Comparison of ENCODE assay signal across 8 mouse cellular contexts in the genomic region with DNA sequence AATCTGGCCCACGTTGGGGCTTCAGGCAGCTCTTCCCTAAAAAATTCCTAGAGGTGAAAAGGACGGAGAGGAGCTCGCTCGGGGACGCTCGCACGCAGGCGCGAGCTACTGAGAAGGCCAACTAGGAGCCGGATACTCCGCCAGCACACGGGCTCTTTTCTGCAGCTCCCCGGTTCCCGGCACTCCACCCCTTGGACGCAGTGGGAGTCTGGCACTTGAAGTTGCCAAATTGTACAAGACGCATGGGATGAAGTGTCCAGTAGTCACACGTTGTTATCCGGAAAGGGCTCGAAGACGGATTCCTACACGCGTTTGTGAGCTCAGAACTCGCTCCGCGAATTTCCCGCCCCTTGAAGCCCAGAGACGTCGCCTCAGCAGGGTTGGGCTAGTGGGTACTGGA. TPM values are rescaled to one million over a fixed set of nuclear protein-coding genes. Genes with fewer than 3 reads are reported as not detected.
DNase-seq lines count a peak whose midpoint lies in the region; ATAC-seq and TF ChIP-seq lines count a peak whose summit lies in the region.

No protein-coding gene starts in this region.

- peaks cover 68% of the 10 kb centered on the region for H3K27me3 ChIP-seq in E14TG2a.4 (ENCODE audit: insufficient read depth, low read length)
- peaks cover 15% of the 10 kb centered on the region for H3K27me3 ChIP-seq in hindbrain, embryonic 16.5 days (replicated peaks; ENCODE audit: control insufficient read depth, insufficient read depth, low read length)
- peaks cover 7% of the 10 kb centered on the region for H3K27me3 ChIP-seq in lung, postnatal 0 days (replicated peaks; ENCODE audit: insufficient read depth, low read length)
- H3K27me3 ChIP-seq in stomach, embryonic 14.5 days (ENCODE audit: control insufficient read depth, insufficient read depth, low read length): no peaks in the 10 kb centered on the region

- H3K27ac ChIP-seq in hindbrain, embryonic 16.5 days (ENCODE audit: low read depth, low read length): no peak overlapping the region
- H3K27ac ChIP-seq in lung, postnatal 0 days (ENCODE audit: low read length): no peak overlapping the region
- peak overlapping the region; percentile 85; the same call in 1 of the 2 replicates for H3K27ac ChIP-seq in stomach, embryonic 14.5 days (ENCODE audit: low read length)

- TF ChIP-seq CTCF in E14TG2a.4 (conservative IDR thresholded peaks at IDR 0.05; ENCODE audit: low read length): no peak
- TF ChIP-seq CTCF in lung, postnatal 0 days (IDR thresholded peaks at IDR 0.05): no peak

- no peaks in the 10 kb centered on the region for H3K36me3 ChIP-seq in E14TG2a.4 (ENCODE audit: insufficient read depth, low read length)
- no peaks in the 10 kb centered on the region for H3K36me3 ChIP-seq in hindbrain, embryonic 16.5 days (ENCODE audit: control insufficient read depth, insufficient read depth, low read length)
- H3K36me3 ChIP-seq in lung, postnatal 0 days (ENCODE audit: insufficient read depth, low read length): no peaks in the 10 kb centered on the region
- no peaks in the 10 kb centered on the region for H3K36me3 ChIP-seq in stomach, embryonic 14.5 days (ENCODE audit: control insufficient read depth, insufficient read depth, low read length)

- peaks cover 5% of the 10 kb centered on the region for H3K9me3 ChIP-seq in E14TG2a.4 (ENCODE audit: low read length)
- H3K9me3 ChIP-seq in hindbrain, embryonic 16.5 days (ENCODE audit: control insufficient read depth, low read length): no peaks in the 10 kb centered on the region
- no peaks in the 10 kb centered on the region for H3K9me3 ChIP-seq in lung, postnatal 0 days (ENCODE audit: low read length)
- no peaks in the 10 kb centered on the region for H3K9me3 ChIP-seq in stomach, embryonic 14.5 days (ENCODE audit: control insufficient read depth, low read depth, low read length)

- peak overlapping the region; percentile 73 for H3K4me3 ChIP-seq in E14TG2a.4 (replicated peaks; ENCODE audit: low read length)
- H3K4me3 ChIP-seq in hindbrain, embryonic 16.5 days (ENCODE audit: low read length): peak overlapping the region; percentile 50
- H3K4me3 ChIP-seq in lung, postnatal 0 days (ENCODE audit: low read depth, low read length): peak overlapping the region; percentile 45
- H3K4me3 ChIP-seq in stomach, embryonic 14.5 days (ENCODE audit: low read depth, low read length): peak overlapping the region; percentile 64

- 2% methylated on average over 28 of the region's 28 CpGs for WGBS in hindbrain, embryonic 16.5 days
- 4% methylated on average over 28 of the region's 28 CpGs for WGBS in lung, postnatal 0 days
- 2% methylated on average over 28 of the region's 28 CpGs for WGBS in stomach, embryonic 14.5 days

- peak; percentile 45 for DNase-seq in R1 (ENCODE audit: low read depth, low spot score)
- DNase-seq in gastrocnemius, adult 18-20 months (ENCODE audit: low spot score): peak; percentile 18
- DNase-seq in lung, postnatal 0 days (ENCODE audit: low spot score): peak; percentile 69
- no peak for DNase-seq in frontal cortex, postnatal 25 days (ENCODE audit: low spot score in 2 of 2)
- no peak for DNase-seq in thymus, adult 18-20 months

- H3K9ac ChIP-seq in hindbrain, embryonic 16.5 days (ENCODE audit: low read depth, low read length): peak overlapping the region; percentile 59
- no peak overlapping the region for H3K9ac ChIP-seq in lung, postnatal 0 days (replicated peaks; ENCODE audit: low read depth)
- no peak overlapping the region for H3K9ac ChIP-seq in stomach, embryonic 14.5 days (replicated peaks; ENCODE audit: low read depth, low read length)

- peaks cover 39% of the 10 kb centered on the region for H3K4me1 ChIP-seq in E14TG2a.4 (replicated peaks; ENCODE audit: low read depth, low read length)
- peaks cover 23% of the 10 kb centered on the region for H3K4me1 ChIP-seq in hindbrain, embryonic 16.5 days (ENCODE audit: control insufficient read depth, insufficient read depth, low read depth, low read length)
- peaks cover 19% of the 10 kb centered on the region for H3K4me1 ChIP-seq in lung, postnatal 0 days (ENCODE audit: insufficient read depth, low read depth, low read length)
- H3K4me1 ChIP-seq in stomach, embryonic 14.5 days (ENCODE audit: control insufficient read depth, insufficient read depth, low read length): peaks cover 14% of the 10 kb centered on the region

- H3K4me2 ChIP-seq in hindbrain, embryonic 16.5 days (ENCODE audit: low read length): peak overlapping the region; percentile 85
- peak overlapping the region; percentile 93 for H3K4me2 ChIP-seq in lung, postnatal 0 days (replicated peaks; ENCODE audit: low read depth, low read length)
- peak overlapping the region; percentile 74 for H3K4me2 ChIP-seq in stomach, embryonic 14.5 days (replicated peaks; ENCODE audit: low read depth, low read length)

- no peak for ATAC-seq in hindbrain, embryonic 16.5 days
- ATAC-seq in lung, postnatal 0 days: peak; percentile 11; the same call in 1 of the 2 replicates
- no peak for ATAC-seq in stomach, embryonic 14.5 days (ENCODE audit: insufficient number of reproducible peaks, insufficient read depth, low FRiP score, low read depth)

- TF ChIP-seq EP300 in lung, postnatal 0 days (IDR thresholded peaks at IDR 0.05): no peak

RNA-seq across cellular contexts. Expression of gene Col12a1, which starts 0.8 kb away (rescaled TPM):
- total RNA-seq in gastrocnemius, adult 18-20 months (2021): 1 to 10 TPM; 1.8 to 7.3 TPM
- polyA plus RNA-seq in hindbrain, embryonic 16.5 days (2015; fragmentation: Nextera tagmentation; extraction: Ambion mirVana): 7.4 and 10.4 TPM in 2 replicates
- polyA plus RNA-seq in lung, postnatal 0 days (2015; fragmentation: Nextera tagmentation; extraction: Ambion mirVana): 11.5 and 13.3 TPM in 2 replicates
- 95.5 and 97.7 TPM in 2 replicates for polyA plus RNA-seq in stomach, embryonic 14.5 days (2014; fragmentation: Nextera tagmentation; extraction: Ambion mirVana)

RNA-seq across cellular contexts. Expression of gene Cox7a2, which starts 40.2 kb away (rescaled TPM):
- total RNA-seq in gastrocnemius, adult 18-20 months (2021): 100 to 1,000 TPM; 339 to 412 TPM
- 783 and 904 TPM in 2 replicates for polyA plus RNA-seq in hindbrain, embryonic 16.5 days (2015; fragmentation: Nextera tagmentation; extraction: Ambion mirVana)
- 593 and 634 TPM in 2 replicates for polyA plus RNA-seq in lung, postnatal 0 days (2015; fragmentation: Nextera tagmentation; extraction: Ambion mirVana)
- 616 and 652 TPM in 2 replicates for polyA plus RNA-seq in stomach, embryonic 14.5 days (2014; fragmentation: Nextera tagmentation; extraction: Ambion mirVana)

Comparison
In these comparisons a context has a peak if more than half of its experiments do, and no peak if none do; other contexts are left out.
1. DNase-seq: peak in R1 (single experiment), gastrocnemius, adult 18-20 months (single experiment) and lung, postnatal 0 days (single experiment); none in frontal cortex, postnatal 25 days (0 of 2) and thymus, adult 18-20 months (0 of 2).
2. Peak in every context shown above with its lines, with median percentiles within 50 percentile points of each other: H3K4me3 ChIP-seq and H3K4me2 ChIP-seq.